Mouse (Mus musculus): Measurements from ENCODE around the gene Gm26558. TPM values are rescaled to one million over a fixed set of nuclear protein-coding genes. Genes with fewer than 3 reads are reported as not detected.

The Gm26558 gene
- total RNA-seq (2021), result under 1 TPM in 1 of 2 experiments, not detected in 1; 0.94 TPM
- long read RNA-seq, result 0 reads

DNA sequence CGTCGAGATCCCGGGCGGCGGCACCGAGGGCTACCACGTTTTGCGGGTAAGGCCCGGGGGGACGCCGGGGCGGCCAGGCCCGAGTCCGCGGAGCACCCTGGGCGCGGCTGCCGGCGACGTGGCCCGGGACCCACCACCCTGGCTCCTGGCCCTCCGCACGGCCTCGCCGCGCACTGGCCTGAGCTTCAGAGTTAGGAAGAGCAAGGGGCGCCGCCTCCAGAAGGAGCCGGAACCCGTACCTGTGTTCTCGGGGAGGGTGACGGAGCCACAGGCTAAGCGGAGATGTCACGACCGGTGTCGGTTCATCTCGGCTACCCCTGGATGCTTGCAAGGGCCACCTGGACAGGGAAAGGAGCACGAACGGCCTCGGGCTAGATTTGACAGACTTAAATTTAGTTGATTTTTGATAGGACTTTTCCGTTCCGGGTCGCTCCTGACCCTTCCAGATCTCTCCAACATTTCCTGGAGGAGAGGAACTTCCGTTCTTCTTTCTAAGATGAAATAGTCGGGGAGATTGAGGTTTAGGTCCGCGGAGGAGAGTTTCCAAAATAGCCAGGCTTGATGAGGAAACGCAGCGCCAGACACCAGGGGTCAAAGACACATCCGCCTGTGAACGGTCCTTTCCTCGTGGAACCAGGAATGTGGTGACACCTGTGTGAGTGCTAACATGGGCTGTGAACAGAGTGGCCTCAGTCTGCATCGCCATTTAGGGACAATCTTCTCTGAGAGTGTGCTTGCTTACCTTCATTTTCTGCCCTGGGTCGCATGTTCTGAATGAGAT lies at the start of gene Gm26558:
Gm26558 (minus strand) TSS at position 394 of the 781 bp plus-strand sequence.
- peak in 1 of 2 experiments; percentile 22 for DNase-seq (ENCODE audit: low spot score in 2 of 2)

DNA sequence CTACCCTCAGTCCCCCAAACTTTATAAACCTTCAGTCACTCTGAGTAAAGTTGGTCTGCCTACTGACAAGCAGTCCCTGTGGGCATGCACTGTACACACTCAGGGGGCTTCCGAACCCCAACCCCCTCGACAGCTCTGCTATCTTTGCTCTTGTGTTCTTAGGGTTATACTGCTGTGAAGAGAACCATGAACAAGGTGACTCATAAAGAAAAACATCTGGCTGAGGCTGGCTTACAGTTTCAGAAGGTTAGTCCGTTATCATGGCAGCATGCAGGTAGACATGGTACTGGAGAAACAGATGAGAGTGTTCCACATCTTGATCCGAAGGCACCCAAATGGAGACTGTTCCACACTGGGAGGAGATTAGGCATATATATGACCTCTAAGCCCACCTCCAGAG lies 49.0 kb upstream of the Gm26558 start:
- no peak for DNase-seq (ENCODE audit: low spot score in 2 of 2)

DNA sequence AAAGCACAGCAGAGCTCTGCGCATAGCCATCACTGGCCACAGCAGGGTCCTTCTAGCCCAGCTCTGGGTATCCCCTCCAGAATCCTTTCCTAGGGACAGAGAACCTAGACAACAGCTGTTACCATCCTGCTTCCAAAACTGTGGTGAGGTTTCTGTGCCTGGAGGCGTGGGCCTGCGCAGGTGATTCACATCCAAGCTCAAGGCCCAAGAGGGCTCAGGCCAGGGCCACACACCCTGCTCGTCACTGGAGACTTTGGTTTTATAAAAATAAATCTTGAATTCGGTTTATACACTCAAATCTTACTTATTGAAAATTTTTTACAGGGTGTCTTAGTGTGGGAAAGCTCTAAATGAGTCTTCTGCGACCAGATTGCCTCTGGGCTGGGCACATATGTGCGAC lies 48.3 kb upstream of the Gm26558 start:
- DNase-seq (ENCODE audit: low spot score in 2 of 2), result no peak

DNA sequence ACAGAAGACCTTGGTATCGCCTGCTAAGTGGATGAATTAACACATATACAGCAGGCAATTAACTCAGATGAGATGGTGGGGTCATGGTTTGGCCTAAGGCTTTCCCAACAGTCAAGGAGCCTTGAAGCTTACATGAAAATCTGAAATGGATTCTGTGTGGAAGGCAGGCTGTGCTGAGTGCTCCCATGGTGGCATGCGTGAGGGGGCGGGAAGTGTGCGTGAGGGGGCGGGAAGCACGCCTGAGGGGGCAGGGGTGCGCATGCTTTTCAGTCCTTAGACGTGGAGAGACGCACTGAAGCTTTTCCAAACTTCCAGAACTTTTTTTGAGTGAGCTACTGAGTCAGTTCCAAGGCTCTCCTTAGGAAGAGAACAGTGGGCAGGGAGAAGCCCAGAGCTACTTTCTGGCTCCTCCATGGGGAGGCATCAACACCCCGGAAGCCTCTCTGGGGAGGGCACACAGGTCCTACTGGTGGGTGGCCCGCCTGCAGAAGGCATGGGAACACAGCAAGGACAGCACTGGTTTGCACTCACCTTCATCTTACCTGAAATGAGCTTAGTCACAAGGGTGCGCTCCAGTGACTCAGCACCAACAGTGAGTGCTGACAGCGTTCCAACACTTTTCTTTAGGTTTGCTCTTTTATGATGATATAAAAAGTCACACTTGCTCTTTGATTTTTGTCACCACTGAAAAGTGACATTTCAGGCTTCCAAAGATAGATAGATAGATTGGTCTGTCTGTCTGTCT lies 47.2 kb upstream of the Gm26558 start:
- DNase-seq (ENCODE audit: low spot score in 2 of 2), result no peak

DNA sequence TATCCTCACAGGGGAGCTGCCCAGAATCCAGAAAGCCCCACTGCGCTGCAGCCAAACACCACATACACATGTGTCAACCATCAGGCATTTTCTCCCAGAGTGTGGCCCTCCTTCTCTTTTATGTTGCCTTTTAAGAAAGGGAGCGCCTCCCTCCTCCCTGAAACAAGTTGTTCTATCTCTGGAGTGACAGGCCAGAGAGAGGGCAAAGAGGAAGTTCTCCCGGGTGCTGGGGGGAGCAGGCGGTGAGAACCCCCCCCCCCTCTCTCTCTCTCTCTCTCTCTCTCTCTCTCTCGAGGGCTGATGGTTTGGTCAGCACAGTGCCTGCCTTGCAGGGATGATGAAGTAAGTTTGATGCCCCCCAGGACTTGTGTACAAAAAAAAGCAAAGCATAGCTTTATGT lies 40.5 kb upstream of the Gm26558 start:
- no peak for DNase-seq (ENCODE audit: low spot score in 2 of 2)

DNA sequence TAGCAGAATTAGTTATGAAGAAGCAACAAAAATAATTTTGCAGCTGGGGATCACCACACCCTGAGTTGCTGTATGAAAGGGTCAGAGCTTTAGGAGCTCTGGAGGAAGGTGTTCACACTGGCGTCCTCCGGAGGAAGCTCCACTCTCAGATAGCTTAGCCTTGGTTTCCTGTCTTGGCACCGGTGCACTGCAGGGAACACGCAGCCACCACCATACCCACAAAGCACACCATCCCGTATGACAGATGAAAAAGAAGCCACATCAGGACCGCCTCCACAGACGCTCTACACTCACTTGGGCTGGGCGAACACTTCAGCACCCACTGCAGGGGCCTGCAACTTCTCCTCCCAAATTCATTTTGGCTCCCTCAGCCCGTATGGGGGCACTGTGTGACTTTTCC lies 39.7 kb upstream of the Gm26558 start:
- DNase-seq (ENCODE audit: low spot score in 2 of 2), result no peak

DNA sequence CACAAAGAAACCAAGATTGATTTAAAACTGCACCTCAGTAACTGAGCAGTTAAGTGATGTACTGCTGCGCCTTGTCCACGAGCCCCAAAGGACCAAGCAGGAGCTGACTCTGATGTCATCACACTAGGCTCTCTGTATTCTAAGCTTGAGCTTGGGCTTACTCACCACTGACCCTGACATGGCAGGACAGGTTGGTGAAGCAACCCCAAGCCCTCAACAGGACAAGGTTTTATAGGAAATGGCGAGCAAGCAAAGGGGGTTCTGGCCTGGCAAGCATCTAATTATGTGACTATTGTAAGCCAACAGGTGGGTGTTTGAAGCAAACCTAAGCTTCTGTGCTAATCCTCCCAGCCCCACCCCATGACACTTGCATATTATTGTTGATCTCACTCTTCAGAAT lies 38.9 kb upstream of the Gm26558 start:
- no peak for DNase-seq (ENCODE audit: low spot score in 2 of 2)

DNA sequence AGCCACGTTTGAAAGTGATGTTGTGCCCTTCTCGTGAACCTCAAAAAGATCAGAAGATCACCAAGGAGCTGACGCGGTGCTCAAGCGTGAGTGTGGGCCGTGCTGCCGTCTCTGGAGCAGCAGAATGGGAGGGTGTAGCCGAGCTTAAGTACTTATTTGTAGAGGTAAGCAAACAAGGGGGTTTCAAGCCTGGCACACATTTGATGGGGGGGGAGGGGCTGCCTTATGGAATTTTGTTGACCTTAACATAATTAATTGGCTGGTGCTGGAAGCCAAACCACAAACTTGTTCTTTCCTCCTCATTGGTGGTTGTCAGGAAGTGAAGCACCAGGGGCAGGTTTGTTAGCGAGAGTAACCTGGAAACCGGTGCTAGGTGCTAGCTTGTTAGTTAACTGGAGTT lies 33.8 kb upstream of the Gm26558 start:
- no peak for DNase-seq (ENCODE audit: low spot score in 2 of 2)

DNA sequence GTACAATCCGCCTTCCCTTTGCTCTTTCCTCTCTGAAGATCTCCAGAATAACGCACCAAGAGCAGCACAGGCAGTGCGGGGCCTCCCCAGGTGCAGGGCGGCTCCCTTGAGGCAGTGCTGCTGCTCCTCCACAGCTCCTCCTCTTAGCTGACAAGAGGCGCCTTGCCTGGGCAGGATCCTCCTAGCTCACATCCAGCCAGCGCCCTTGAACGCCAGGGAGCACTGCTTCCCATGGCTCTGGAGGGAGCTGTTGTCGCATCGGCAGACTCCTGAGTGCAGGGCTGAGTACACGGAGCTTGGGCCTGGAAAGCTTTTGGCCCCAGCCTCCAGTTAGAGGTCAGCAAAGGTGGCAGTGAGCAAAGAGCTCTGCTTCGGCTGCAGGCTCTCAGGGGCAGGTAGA lies 28.3 kb upstream of the Gm26558 start:
- no peak for DNase-seq (ENCODE audit: low spot score in 2 of 2)

DNA sequence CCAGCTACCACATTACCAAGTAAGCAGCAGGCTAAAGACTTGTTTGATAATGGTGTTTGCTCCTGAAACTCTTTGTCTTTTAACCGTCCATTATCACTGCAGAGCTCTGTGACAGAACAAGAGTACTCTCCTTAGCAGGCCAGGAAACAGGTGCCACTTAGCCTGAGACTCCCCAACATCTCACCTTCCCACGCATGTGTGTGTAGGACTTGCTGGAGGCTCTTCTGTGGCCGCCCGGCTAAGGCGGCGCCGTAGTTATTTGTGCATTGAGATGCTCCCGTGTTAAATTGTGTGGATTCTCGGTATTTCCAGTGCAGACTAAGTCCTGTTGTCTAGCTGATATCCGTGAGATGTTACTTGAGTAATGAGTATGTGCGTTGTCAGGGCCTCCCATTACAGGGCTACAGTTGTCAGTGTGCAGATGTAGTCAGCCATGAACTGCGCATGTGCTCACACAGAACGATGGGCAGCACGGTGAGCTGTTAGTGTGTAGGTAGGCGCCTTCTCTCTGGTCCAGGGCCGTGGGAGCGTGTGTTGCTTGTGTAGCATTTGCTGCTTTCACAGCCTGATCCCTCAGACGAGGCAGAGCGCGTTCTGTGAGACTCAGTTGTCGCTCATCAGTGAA lies 26.7 kb upstream of the Gm26558 start:
- DNase-seq (ENCODE audit: low spot score in 2 of 2), result peak in 1 of 2 experiments; percentile 32

DNA sequence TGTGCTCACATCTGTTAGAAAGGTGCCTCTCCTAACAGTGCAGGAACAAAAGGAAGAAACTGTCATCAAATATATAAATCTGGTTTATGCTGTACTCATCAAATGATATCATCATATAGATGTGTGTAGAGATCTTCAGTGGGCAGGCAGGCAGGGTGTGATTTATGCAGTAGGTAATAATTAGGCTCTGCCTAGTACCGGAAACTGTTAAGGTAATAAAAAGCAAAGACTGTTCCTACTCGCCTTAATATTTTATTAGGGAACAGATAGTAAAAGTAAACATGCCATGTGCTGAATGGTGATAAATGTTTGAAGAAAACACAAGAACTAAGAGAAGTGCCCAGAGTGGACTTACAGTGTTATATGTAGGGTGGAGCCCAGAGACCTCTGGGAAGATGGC lies 20.4 kb upstream of the Gm26558 start:
- DNase-seq (ENCODE audit: low spot score in 2 of 2), result no peak

DNA sequence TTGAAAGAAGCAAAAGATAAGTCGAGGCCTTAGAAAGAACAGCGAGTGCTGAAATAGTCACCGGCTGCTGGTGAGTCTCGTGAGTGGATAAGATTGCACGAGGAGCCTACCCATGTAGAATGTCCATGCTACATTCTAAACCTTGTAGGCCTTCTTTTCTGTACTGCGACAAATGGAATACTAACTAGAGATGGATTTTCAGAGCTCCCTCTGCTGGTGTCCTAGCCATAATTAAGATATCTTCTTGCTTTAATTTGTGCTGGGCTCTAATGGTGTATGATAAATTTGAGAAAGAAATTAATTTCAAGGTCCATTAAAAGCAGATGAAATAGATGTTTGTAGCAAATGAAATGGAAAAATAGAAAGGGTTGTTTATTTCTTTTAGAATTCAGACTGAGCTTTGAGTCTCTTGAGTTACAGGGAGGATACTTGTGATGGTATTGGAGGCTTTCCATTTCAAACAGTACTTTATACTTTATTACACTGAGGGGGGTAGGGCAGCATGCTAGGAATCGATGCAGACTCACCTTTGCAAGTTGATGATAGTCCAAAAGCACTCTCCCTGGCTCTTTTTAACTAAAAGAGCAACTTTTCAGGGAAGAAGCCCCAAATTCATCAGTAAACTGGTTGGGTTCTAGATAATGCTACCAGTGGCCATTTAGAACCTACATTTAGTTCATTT lies 11.7 kb upstream of the Gm26558 start:
- peak in 1 of 2 experiments; percentile 54 for DNase-seq (ENCODE audit: low spot score in 2 of 2)

DNA sequence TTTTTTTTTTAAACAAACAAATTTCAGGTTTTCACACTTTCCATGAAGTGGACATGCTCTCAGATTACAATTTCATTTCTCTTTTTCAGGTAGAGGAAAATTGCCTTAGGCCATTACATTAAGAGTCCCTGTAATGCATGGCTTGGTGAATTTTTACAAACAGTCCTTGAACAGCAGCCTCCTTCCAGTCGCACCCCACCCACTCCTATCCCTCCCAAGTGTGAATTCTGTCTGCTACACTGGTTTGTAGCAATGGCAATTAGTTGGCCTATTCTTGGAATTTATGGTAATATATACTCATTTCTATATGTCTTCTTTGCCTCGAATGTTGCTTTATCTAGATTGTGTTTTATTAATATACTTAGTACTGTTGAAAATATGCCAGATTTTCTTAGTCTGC lies 10.6 kb upstream of the Gm26558 start:
- DNase-seq (ENCODE audit: low spot score in 2 of 2), result no peak

DNA sequence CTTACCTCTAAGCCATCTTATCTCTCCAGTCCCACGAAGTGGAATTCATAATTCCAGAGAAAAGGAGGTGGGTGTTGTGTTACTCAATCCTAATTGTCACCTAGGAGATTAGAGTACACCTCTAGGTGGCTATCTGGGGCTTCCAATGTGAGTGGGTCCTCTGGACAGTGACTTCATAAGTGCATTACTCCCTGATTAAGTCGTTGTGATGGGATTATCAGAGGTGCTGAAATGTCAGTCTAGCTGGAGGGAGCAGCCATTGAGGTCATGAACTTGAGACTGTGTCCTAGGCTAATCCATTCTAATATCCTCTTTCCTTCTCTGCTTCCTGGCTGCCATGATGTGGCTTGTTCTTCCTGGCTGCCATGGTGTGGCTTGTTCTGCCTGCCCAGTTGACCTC lies 8.0 kb upstream of the Gm26558 start:
- DNase-seq (ENCODE audit: low spot score in 2 of 2), result no peak

DNA sequence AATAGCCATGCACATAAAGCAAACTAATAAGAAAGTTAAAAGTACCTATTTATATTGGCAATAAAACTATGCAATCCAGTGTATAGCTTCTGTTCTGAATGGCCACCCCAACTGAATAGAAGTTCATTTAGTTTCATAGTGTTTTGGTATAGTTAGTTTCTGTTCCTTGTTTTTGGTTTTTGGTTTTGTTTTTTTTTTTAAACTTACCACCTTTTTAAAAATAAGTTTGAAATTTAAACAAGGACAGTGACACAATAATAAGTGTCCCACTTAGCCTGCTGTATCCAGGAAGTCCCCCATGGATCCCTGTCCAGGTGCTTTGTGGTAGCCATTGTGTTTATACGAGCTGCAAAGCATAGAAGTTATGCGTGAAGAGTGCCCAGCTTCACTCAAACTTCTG lies 7.3 kb upstream of the Gm26558 start:
- no peak for DNase-seq (ENCODE audit: low spot score in 2 of 2)

DNA sequence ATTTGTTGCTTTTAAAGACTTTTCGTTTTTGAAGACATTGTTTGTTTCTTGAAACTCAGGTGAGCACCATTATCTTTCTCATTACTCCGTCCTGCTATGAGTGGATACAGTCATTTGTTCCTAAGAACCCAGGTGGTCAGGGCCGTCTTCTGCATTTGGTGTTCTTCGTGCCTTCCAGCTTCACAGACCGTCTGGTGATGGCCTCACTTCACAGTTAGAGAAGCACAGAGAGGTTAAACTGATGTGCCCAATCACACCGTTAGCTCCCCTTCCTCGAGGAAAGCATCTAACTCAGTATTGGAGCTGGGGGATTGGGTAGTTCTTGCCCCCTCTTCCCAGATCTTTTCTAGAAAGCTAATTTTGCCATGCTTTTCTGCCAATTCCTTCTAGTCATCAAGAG lies 5.1 kb upstream of the Gm26558 start:
- DNase-seq (ENCODE audit: low spot score in 2 of 2), result no peak

DNA sequence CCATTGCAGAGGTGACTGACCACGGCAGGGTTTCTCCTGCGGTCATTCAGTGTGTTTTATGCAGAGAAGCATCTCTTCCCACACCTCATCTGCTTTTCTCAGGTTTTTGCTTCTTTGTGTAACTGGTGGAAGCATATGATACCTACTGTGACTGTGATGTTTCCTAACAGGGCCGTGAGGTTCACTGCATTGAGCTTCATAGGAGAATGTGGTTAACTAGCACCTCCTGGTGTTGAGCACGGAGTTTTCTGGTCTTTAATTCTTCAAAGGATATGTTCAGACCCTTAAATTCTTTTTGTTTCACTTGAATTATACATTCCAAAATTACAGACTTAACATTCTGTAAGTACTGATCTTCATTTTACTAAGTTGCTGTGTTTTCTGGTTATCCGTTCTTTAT lies 1.9 kb upstream of the Gm26558 start:
- no peak for DNase-seq (ENCODE audit: low spot score in 2 of 2)

DNA sequence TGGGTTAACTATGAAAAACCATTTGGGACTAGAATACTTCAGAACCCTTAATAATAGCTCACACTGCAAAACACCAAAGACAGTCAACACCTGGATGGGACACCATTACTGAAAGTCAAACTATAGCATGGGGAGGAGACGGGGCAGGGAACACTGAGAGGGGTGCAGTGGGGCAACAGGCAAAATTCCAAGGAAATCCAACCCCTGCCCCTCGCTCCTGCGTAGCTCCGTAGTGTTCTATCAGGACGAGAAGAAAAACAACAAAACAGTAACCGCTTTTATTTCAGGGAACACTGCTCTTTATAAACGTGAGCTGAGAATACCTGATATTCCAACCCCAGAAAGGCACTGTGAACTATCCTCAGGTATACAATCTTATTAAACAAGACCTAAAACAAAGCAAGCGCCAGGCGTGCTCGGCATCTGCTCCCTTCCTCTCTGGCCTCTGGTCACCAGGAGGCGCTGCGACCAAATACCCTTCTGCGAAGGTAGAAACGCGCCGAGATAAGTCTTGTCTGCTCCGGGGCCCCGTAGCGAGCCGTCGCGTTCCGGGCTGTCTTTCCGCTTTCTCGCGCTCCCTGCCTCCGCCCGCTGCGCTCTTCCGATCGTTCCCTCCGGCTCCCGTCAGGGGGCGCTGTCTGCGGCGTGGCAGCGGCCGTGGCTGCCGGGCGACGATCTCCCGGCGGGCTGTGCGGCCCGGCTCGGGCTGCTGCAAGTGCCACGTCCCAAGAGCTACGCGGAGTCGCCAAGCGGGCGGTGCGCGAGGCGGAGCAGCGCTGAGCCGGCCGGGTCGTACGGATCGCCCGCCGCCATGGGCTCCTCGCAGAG lies 807 bp downstream of the Gm26558 start, which contains the start of gene Gorasp2:
Gorasp2 (plus strand) TSS at position 690 of the 828 bp plus-strand sequence.
- peak; percentile 95 to 98 for DNase-seq (ENCODE audit: low spot score in 2 of 2)

DNA sequence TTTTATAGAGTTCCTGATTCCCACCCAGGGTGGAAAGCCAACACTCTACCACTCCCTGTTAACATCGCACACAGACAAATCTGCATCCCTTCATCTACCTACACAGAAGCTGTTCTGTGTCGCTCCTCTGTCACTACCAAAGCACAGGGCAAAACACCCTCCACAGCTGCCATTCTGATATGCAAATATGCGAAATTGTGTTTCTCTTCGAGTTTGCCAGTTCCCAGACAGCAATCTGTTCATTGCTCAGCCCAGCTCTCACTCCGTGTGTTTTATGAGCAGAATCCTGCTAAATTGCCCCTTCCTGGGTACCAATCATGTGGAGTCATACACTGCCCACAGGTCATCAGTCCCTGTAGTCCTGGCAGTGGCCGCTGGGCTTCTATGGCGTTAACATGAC lies 4.8 kb downstream of the Gm26558 start:
- peak in 1 of 2 experiments; percentile 42 for DNase-seq (ENCODE audit: low spot score in 2 of 2)

DNA sequence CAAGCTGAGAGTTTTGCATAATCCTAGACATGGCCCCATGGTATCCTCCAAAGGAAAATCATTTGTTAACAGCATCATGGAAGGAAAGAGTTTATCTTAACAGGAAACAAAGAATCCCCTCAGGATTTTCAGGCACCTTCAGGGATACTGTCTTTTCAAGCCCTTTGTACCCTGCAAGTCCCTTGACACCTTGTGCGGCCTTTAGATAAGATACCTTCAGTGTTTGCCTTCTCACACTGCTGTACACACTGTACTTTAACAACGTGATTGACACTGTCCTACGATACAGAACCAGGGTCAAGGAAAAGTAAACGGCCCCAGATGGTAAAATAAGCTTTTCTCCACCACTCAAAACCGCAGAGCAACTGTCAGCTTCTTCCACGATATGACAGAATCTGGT lies 10.1 kb downstream of the Gm26558 start:
- DNase-seq (ENCODE audit: low spot score in 2 of 2), result no peak

DNA sequence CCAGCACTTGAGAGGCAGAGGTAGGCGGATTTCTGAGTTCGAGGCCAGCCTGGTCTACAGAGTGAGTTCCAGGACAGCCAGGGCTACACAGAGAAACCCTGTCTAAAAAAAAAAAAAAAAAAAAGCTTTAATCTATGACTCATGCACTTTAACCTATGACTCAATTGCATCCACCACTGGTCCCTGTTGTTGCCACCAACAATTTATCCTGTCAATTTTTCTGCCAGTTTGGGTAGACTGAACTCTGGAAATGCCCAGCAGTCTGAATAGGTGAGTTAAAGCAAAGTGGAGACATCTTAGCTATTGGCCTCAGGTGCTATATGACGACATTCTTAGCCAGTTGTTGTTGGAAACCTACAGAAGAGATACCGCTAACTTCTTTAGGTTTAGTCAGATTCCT lies 12.4 kb downstream of the Gm26558 start:
- no peak for DNase-seq (ENCODE audit: low spot score in 2 of 2)

All from layer of hippocampus, adult 18-20 months (tissue).